Mouse (Mus musculus): ENCODE results near the gene 1500009L16Rik.

GRCm38 (mm10) chr10:83681334-83681733 lies 41.3 kb upstream of the 1500009L16Rik start:
- no peak for TF ChIP-seq TAL1 (IDR thresholded peaks at IDR 0.05; ENCODE audit: low read length)
- TF ChIP-seq GATA1 (IDR thresholded peaks at IDR 0.05; ENCODE audit: low read length): no peak

All from erythroblast, embryonic 14.5 days (primary cell).